ENCODE assay signal across 8 mouse cellular contexts in the genomic region with DNA sequence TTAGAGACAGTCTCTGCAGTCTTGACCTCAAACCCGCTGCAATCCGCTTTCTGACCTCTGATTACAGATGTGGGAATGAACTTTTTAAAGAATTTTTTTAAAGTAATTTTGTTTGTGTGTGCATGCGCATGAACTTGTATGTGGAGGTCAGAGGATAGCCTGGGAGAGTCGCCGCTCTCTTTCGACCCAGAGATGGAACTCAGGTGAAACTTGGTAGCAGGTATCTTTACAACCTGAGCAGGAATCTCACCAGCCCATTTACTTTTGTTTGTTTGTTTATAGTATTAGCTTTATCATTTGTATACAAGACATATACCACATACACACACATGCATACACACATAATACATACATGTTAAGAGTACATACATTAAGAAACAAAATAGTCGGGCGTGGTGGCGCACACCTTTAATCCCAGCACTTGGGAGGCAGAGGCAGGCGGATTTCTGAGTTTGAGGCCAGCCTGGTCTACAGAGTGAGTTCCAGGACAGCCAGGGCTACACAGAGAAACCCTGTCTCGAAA. TPM values are rescaled to one million over a fixed set of nuclear protein-coding genes. Genes with fewer than 3 reads are reported as not detected.
DNase-seq lines count a peak whose midpoint lies in the region; ATAC-seq and TF ChIP-seq lines count a peak whose summit lies in the region.

No protein-coding gene starts in this region.

- no peak for TF ChIP-seq POLR2A in cerebellum, adult 2 months (IDR thresholded peaks at IDR 0.05; ENCODE audit: borderline replicate concordance, insufficient read depth, low read length)

- H3K9ac ChIP-seq in liver, embryonic 11.5 days (ENCODE audit: low read depth, low read length), result peak overlapping the region; percentile 17; the same call in 1 of the 2 replicates
- peak overlapping the region; percentile 93 for H3K9ac ChIP-seq in stomach, embryonic 16.5 days (ENCODE audit: low read length)

- no peak for TF ChIP-seq CTCF in cerebellum, adult 2 months (IDR thresholded peaks at IDR 0.05; ENCODE audit: borderline replicate concordance, insufficient read depth, low read depth, low read length)

- intact Hi-C loops in left cerebral cortex, postnatal 25 days (cut with DNase I), result no loop called here
- intact Hi-C loops in gastrocnemius, postnatal 14 days (cut with DNase I; ENCODE audit: low total_unique reads), result no loop called here

- peaks cover 12% of the 10 kb centered on the region for H3K9me3 ChIP-seq in megakaryocyte, embryonic 14.5 days
- H3K9me3 ChIP-seq in liver, embryonic 11.5 days (ENCODE audit: control insufficient read depth, low read length), result peaks cover 3% of the 10 kb centered on the region
- H3K9me3 ChIP-seq in stomach, embryonic 16.5 days (replicated peaks; ENCODE audit: control insufficient read depth, low read length), result no peaks in the 10 kb centered on the region

- H3K27me3 ChIP-seq in cerebellum, adult 2 months (ENCODE audit: control insufficient read depth, insufficient read depth, low read length), result no peaks in the 10 kb centered on the region; the same call in 1 of the 2 replicates
- H3K27me3 ChIP-seq in megakaryocyte, embryonic 14.5 days (replicated peaks), result peaks cover 12% of the 10 kb centered on the region
- H3K27me3 ChIP-seq in liver, embryonic 11.5 days (replicated peaks; ENCODE audit: control insufficient read depth, insufficient read depth, low read length), result no peaks in the 10 kb centered on the region
- H3K27me3 ChIP-seq in stomach, embryonic 16.5 days (ENCODE audit: control insufficient read depth, insufficient read depth, low read length), result no peaks in the 10 kb centered on the region

- peak overlapping the region; percentile 90 for H3K4me2 ChIP-seq in liver, embryonic 11.5 days
- peak overlapping the region; percentile 98 for H3K4me2 ChIP-seq in stomach, embryonic 16.5 days (ENCODE audit: low read depth, low read length)

- WGBS in cerebellum, adult 2 months, result 48% methylated on average over 11 of the region's 11 CpGs
- WGBS in liver, embryonic 11.5 days, result 44% methylated on average over 11 of the region's 11 CpGs
- WGBS in stomach, embryonic 16.5 days, result 49% methylated on average over 11 of the region's 11 CpGs

- no peaks in the 10 kb centered on the region for H3K4me1 ChIP-seq in cerebellum, adult 2 months (ENCODE audit: control insufficient read depth, insufficient read depth, low read length)
- peaks cover 17% of the 10 kb centered on the region for H3K4me1 ChIP-seq in megakaryocyte, embryonic 14.5 days
- H3K4me1 ChIP-seq in liver, embryonic 11.5 days (replicated peaks; ENCODE audit: control insufficient read depth, insufficient read depth, low read length), result peaks cover 8% of the 10 kb centered on the region; the same call in 1 of the 2 replicates
- peaks cover 9% of the 10 kb centered on the region for H3K4me1 ChIP-seq in stomach, embryonic 16.5 days (ENCODE audit: control insufficient read depth, insufficient read depth, low read length)

- H3K27ac ChIP-seq in cerebellum, adult 2 months (ENCODE audit: insufficient read depth, low read length), result no peak overlapping the region
- H3K27ac ChIP-seq in liver, embryonic 11.5 days (ENCODE audit: low read depth, low read length), result no peak overlapping the region
- no peak overlapping the region for H3K27ac ChIP-seq in stomach, embryonic 16.5 days (ENCODE audit: low read length)

- no peak for ATAC-seq in megakaryocyte, adult 5-6 weeks (ENCODE audit: poor library complexity, severe bottlenecking)
- peak; percentile 12; the same call in 1 of the 2 replicates for ATAC-seq in liver, embryonic 11.5 days (replicated peaks; ENCODE audit: low FRiP score)
- no peak for ATAC-seq in stomach, embryonic 16.5 days (ENCODE audit: insufficient read depth, low FRiP score)

- peak overlapping the region; percentile 93 for H3K4me3 ChIP-seq in cerebellum, adult 2 months (replicated peaks; ENCODE audit: insufficient read depth, low read depth, low read length)
- H3K4me3 ChIP-seq in megakaryocyte, embryonic 14.5 days (replicated peaks), result peak overlapping the region; percentile 91
- peak overlapping the region; percentile 93 for H3K4me3 ChIP-seq in liver, embryonic 11.5 days (ENCODE audit: low read depth, low read length)
- H3K4me3 ChIP-seq in stomach, embryonic 16.5 days (replicated peaks; ENCODE audit: low read length), result peak overlapping the region; percentile 96

- peaks cover 20% of the 10 kb centered on the region for H3K36me3 ChIP-seq in megakaryocyte, embryonic 14.5 days (replicated peaks; ENCODE audit: low read length)
- peaks cover 10% of the 10 kb centered on the region; the same call in 1 of the 2 replicates for H3K36me3 ChIP-seq in liver, embryonic 11.5 days (ENCODE audit: control insufficient read depth, insufficient read depth, low read length)
- peaks cover 9% of the 10 kb centered on the region for H3K36me3 ChIP-seq in stomach, embryonic 16.5 days (ENCODE audit: control insufficient read depth, insufficient read depth, low read length)

- DNase-seq in cerebellum, adult 2 months, result no peak
- DNase-seq in cerebellum, adult 11 months, result no peak
- no peak for DNase-seq in liver, embryonic 11.5 days (ENCODE audit: low spot score)
- no peak for DNase-seq in left cerebral cortex, postnatal 25 days (ENCODE audit: low spot score in 2 of 2)
- DNase-seq in gastrocnemius, postnatal 14 days, result no peak

RNA-seq across cellular contexts. Expression of a gene that starts 0.4 kb away (rescaled TPM):
- polyA plus RNA-seq in cerebellum, adult 2 months (2012; rRNA removed), result 31.5 and 32.1 TPM in 2 replicates
- polyA plus RNA-seq in megakaryocyte, embryonic 14.5 days (2012; ENCODE audit: insufficient read depth, low replicate concordance), result 8.7 and 13.9 TPM in 2 replicates
- 15.2 and 18.9 TPM in 2 replicates for total RNA-seq in megakaryocyte, adult 5-6 weeks (2015)
- total RNA-seq in megakaryocyte, adult 5-6 weeks (2017), result 36.5 and 40.4 TPM in 2 replicates
- polyA plus RNA-seq in liver, embryonic 11.5 days (2014; fragmentation: Nextera tagmentation; extraction: Ambion mirVana), result 85.4 and 96.5 TPM in 2 replicates
- 50.9 and 52.0 TPM in 2 replicates for polyA plus RNA-seq in stomach, embryonic 16.5 days (2015; fragmentation: Nextera tagmentation; extraction: Ambion mirVana)
- 10 to 100 TPM; 26.9 to 27.7 TPM for total RNA-seq in left cerebral cortex, postnatal 25 days (2021)
- total RNA-seq in gastrocnemius, postnatal 14 days (2021), result 10 to 100 TPM; 26.9 to 28.5 TPM

RNA-seq across cellular contexts. Expression of a gene that starts 38.4 kb away (rescaled TPM):
- 68.9 and 69.6 TPM in 2 replicates for polyA plus RNA-seq in cerebellum, adult 2 months (2012; rRNA removed)
- 18.2 TPM in 1 of 2 replicates, not detected in the other for polyA plus RNA-seq in megakaryocyte, embryonic 14.5 days (2012; ENCODE audit: insufficient read depth, low replicate concordance)
- total RNA-seq in megakaryocyte, adult 5-6 weeks (2015), result 130 and 144 TPM in 2 replicates
- 141 and 153 TPM in 2 replicates for total RNA-seq in megakaryocyte, adult 5-6 weeks (2017)
- 134 and 157 TPM in 2 replicates for polyA plus RNA-seq in liver, embryonic 11.5 days (2014; fragmentation: Nextera tagmentation; extraction: Ambion mirVana)
- polyA plus RNA-seq in stomach, embryonic 16.5 days (2015; fragmentation: Nextera tagmentation; extraction: Ambion mirVana), result 174 and 181 TPM in 2 replicates
- total RNA-seq in left cerebral cortex, postnatal 25 days (2021), result 10 to 100 TPM; 86.0 to 86.2 TPM
- total RNA-seq in gastrocnemius, postnatal 14 days (2021), result 10 to 100 TPM; 59.5 to 66.0 TPM
